In genomic region chr17:8479493-8480128, GRCm38 (mm10) we compare ENCODE assay signal across 24 mouse cellular contexts. TPM values are rescaled to one million over a fixed set of nuclear protein-coding genes. Genes with fewer than 3 reads are reported as not detected.
DNase-seq lines count a peak whose midpoint lies in the region; ATAC-seq and TF ChIP-seq lines count a peak whose summit lies in the region.
"Had no signal": no experiment of that assay in that cellular context is flagged by ENCODE, and none has a peak within 500 bp of the region (broad histone marks: within the 10 kb centered on the region; RNA-seq: fewer than 3 reads in every experiment).

No protein-coding gene starts in this region.

- H3K4me3 ChIP-seq in kidney, embryonic 16.5 days (ENCODE audit: low read length), result no peak overlapping the region
- H3K4me3 ChIP-seq in kidney, adult 2 months (ENCODE audit: insufficient read depth, low read depth, low read length), result no peak overlapping the region
- H3K4me3 ChIP-seq in limb, embryonic 13.5 days, result no peak overlapping the region
- no peak overlapping the region for H3K4me3 ChIP-seq in limb, embryonic 10.5 days
- H3K4me3 ChIP-seq: forebrain, embryonic 10.5 days; forebrain, embryonic 13.5 days; gastrocnemius, adult 2 months; heart, adult 2 months; heart, embryonic 10.5 days; heart, embryonic 13.5 days; hindbrain, embryonic 12.5 days; hindbrain, embryonic 15.5 days had no signal

- H3K27ac ChIP-seq in kidney, embryonic 16.5 days (ENCODE audit: low read length), result no peak overlapping the region
- H3K27ac ChIP-seq in kidney, adult 2 months (ENCODE audit: insufficient read depth, low read depth, low read length), result no peak overlapping the region
- H3K27ac ChIP-seq in limb, embryonic 13.5 days, result no peak overlapping the region
- no peak overlapping the region for H3K27ac ChIP-seq in limb, embryonic 10.5 days
- H3K27ac ChIP-seq: forebrain, embryonic 10.5 days; forebrain, embryonic 13.5 days; gastrocnemius, adult 2 months; heart, adult 2 months; heart, embryonic 10.5 days; heart, embryonic 13.5 days; hindbrain, embryonic 12.5 days; hindbrain, embryonic 15.5 days had no signal

- no peak overlapping the region for H3K9ac ChIP-seq in kidney, embryonic 16.5 days (replicated peaks; ENCODE audit: low read length)
- H3K9ac ChIP-seq in limb, embryonic 13.5 days, result no peak overlapping the region
- H3K9ac ChIP-seq: forebrain, embryonic 13.5 days; heart, embryonic 13.5 days; hindbrain, embryonic 12.5 days; hindbrain, embryonic 15.5 days had no signal

- peaks cover 4% of the 10 kb centered on the region; the same call in 1 of the 2 replicates for H3K9me3 ChIP-seq in kidney, embryonic 16.5 days (ENCODE audit: low read length)
- H3K9me3 ChIP-seq in limb, embryonic 13.5 days, result no peaks in the 10 kb centered on the region
- 0 out of 2 replicates have a peak, but pooled peaks cover 2% of the 10 kb centered on the region for H3K9me3 ChIP-seq in limb, embryonic 10.5 days (replicated peaks)
- H3K9me3 ChIP-seq: forebrain, embryonic 10.5 days; forebrain, embryonic 13.5 days; heart, embryonic 10.5 days; heart, embryonic 13.5 days; hindbrain, embryonic 12.5 days; hindbrain, embryonic 15.5 days had no signal

- intact Hi-C loops in heart, postnatal 10 days (cut with DNase I), result no loop called here

- DNase-seq in heart, adult 11 months, result peak; percentile 66
- no peak for DNase-seq in heart, postnatal 10 days
- no peak for DNase-seq in kidney, adult 2 months
- DNase-seq in limb, embryonic 10.5 days (ENCODE audit: low spot score), result no peak
- DNase-seq: adrenal gland, postnatal 10 days; adrenal gland, postnatal 36 days; cerebellum, adult 18-20 months; cerebellum, adult 9-10 months; cerebellum, postnatal 14 days; gastrocnemius, adult 2 months; gastrocnemius, postnatal 14 days; heart, adult 2 months had no signal

- no peaks in the 10 kb centered on the region for H3K36me3 ChIP-seq in kidney, embryonic 16.5 days (ENCODE audit: insufficient read depth, low read length)
- no peaks in the 10 kb centered on the region for H3K36me3 ChIP-seq in kidney, adult 2 months (ENCODE audit: control insufficient read depth, insufficient read depth, low read length)
- no peaks in the 10 kb centered on the region for H3K36me3 ChIP-seq in limb, embryonic 13.5 days
- H3K36me3 ChIP-seq in limb, embryonic 10.5 days, result no peaks in the 10 kb centered on the region
- H3K36me3 ChIP-seq: forebrain, embryonic 10.5 days; heart, embryonic 10.5 days; heart, embryonic 13.5 days; hindbrain, embryonic 12.5 days; hindbrain, embryonic 15.5 days had no signal

- TF ChIP-seq CTCF in kidney, adult 2 months (conservative IDR thresholded peaks at IDR 0.05; ENCODE audit: insufficient read depth, insufficient read length, low read depth, low read length), result no peak

- H3K4me2 ChIP-seq in kidney, embryonic 16.5 days (replicated peaks; ENCODE audit: low read depth, low read length), result no peak overlapping the region
- H3K4me2 ChIP-seq in limb, embryonic 13.5 days (replicated peaks), result no peak overlapping the region
- H3K4me2 ChIP-seq: forebrain, embryonic 13.5 days; heart, embryonic 13.5 days; hindbrain, embryonic 12.5 days; hindbrain, embryonic 15.5 days had no signal

- ATAC-seq in kidney, embryonic 16.5 days (ENCODE audit: low FRiP score, low TSS enrichment), result peak; percentile 67; the same call in 1 of the 2 replicates
- ATAC-seq in limb, embryonic 13.5 days (ENCODE audit: low FRiP score, low read depth), result peak; percentile 32; the same call in 1 of the 2 replicates
- ATAC-seq: forebrain, embryonic 13.5 days; forebrain, embryonic 16.5 days had no signal

- 28% methylated on average over 9 of the region's 9 CpGs for WGBS in kidney, embryonic 16.5 days
- 29% methylated on average over 9 of the region's 9 CpGs for WGBS in kidney, adult 2 months
- 26% methylated on average over 9 of the region's 9 CpGs for WGBS in limb, embryonic 13.5 days
- WGBS in limb, embryonic 10.5 days, result 67% methylated on average over 9 of the region's 9 CpGs

- no peaks in the 10 kb centered on the region for H3K27me3 ChIP-seq in kidney, embryonic 16.5 days (ENCODE audit: insufficient read depth, low read length)
- H3K27me3 ChIP-seq in kidney, adult 2 months (replicated peaks; ENCODE audit: control insufficient read depth, insufficient read depth, low read length), result no peaks in the 10 kb centered on the region
- peaks cover 18% of the 10 kb centered on the region for H3K27me3 ChIP-seq in limb, embryonic 13.5 days
- peaks cover 23% of the 10 kb centered on the region; the same call in 1 of the 2 replicates for H3K27me3 ChIP-seq in limb, embryonic 10.5 days (ENCODE audit: low read depth, poor library complexity, severe bottlenecking)
- H3K27me3 ChIP-seq: forebrain, embryonic 13.5 days; hindbrain, embryonic 12.5 days; hindbrain, embryonic 15.5 days had no signal

- TF ChIP-seq POLR2A in kidney, adult 2 months (IDR thresholded peaks at IDR 0.05; ENCODE audit: low read depth, low read length), result no peak

- 0 out of 2 replicates have a peak, but pooled peaks cover 8% of the 10 kb centered on the region for H3K4me1 ChIP-seq in kidney, embryonic 16.5 days (ENCODE audit: insufficient read depth, low read length)
- H3K4me1 ChIP-seq in kidney, adult 2 months (ENCODE audit: control insufficient read depth, insufficient read depth, low read length), result no peaks in the 10 kb centered on the region
- H3K4me1 ChIP-seq in limb, embryonic 13.5 days, result peaks cover 29% of the 10 kb centered on the region
- peaks cover 25% of the 10 kb centered on the region for H3K4me1 ChIP-seq in limb, embryonic 10.5 days
- H3K4me1 ChIP-seq: forebrain, embryonic 10.5 days; forebrain, embryonic 13.5 days; heart, embryonic 10.5 days; heart, embryonic 13.5 days; hindbrain, embryonic 12.5 days; hindbrain, embryonic 15.5 days had no signal

RNA-seq across cellular contexts. Expression of gene T, which starts 45.4 kb away (rescaled TPM):
- total RNA-seq in heart, postnatal 10 days (2021), result not detected
- 0.10 and 0.24 TPM in 2 replicates for polyA plus RNA-seq in kidney, embryonic 16.5 days (2015; fragmentation: Nextera tagmentation; extraction: Ambion mirVana)
- not detected in 2 replicates for polyA plus RNA-seq in kidney, adult 2 months (2012; rRNA removed)
- polyA plus RNA-seq in limb, embryonic 13.5 days (2015; fragmentation: Nextera tagmentation; extraction: Ambion mirVana), result 0.61 and 0.97 TPM in 2 replicates
- 0.93 and 1.2 TPM in 2 replicates for polyA plus RNA-seq in limb, embryonic 10.5 days (2016; fragmentation: Nextera tagmentation; extraction: Ambion mirVana)
- total RNA-seq: adrenal gland, adult 18-20 months; adrenal gland, postnatal 10 days; adrenal gland, postnatal 36 days; gastrocnemius, adult 2 months; gastrocnemius, postnatal 14 days; heart, adult 2 months; heart, postnatal 25 days; hematopoietic stem cell, adult 5-6 weeks had no signal
- polyA plus RNA-seq: heart, adult 2 months had no signal

RNA-seq across cellular contexts. Expression of gene Pde10a, which starts 45.6 kb away (rescaled TPM):
- total RNA-seq in heart, postnatal 10 days (2021), result 1 to 10 TPM; 5.0 to 7.7 TPM
- 1.3 and 1.8 TPM in 2 replicates for polyA plus RNA-seq in kidney, embryonic 16.5 days (2015; fragmentation: Nextera tagmentation; extraction: Ambion mirVana)
- polyA plus RNA-seq in kidney, adult 2 months (2012; rRNA removed), result 1.8 and 2.0 TPM in 2 replicates
- polyA plus RNA-seq in limb, embryonic 13.5 days (2015; fragmentation: Nextera tagmentation; extraction: Ambion mirVana), result 2.4 TPM in 2 replicates
- 1.6 and 1.9 TPM in 2 replicates for polyA plus RNA-seq in limb, embryonic 10.5 days (2016; fragmentation: Nextera tagmentation; extraction: Ambion mirVana)
